Mouse (Mus musculus): ENCODE measurements around the gene Slc22a18. TPM values are rescaled to one million over a fixed set of nuclear protein-coding genes. Genes with fewer than 3 reads are reported as not detected.

The Slc22a18 gene
- polyA plus RNA-seq (2017; shearing (Covaris generic)), result 0.20 TPM

DNA sequence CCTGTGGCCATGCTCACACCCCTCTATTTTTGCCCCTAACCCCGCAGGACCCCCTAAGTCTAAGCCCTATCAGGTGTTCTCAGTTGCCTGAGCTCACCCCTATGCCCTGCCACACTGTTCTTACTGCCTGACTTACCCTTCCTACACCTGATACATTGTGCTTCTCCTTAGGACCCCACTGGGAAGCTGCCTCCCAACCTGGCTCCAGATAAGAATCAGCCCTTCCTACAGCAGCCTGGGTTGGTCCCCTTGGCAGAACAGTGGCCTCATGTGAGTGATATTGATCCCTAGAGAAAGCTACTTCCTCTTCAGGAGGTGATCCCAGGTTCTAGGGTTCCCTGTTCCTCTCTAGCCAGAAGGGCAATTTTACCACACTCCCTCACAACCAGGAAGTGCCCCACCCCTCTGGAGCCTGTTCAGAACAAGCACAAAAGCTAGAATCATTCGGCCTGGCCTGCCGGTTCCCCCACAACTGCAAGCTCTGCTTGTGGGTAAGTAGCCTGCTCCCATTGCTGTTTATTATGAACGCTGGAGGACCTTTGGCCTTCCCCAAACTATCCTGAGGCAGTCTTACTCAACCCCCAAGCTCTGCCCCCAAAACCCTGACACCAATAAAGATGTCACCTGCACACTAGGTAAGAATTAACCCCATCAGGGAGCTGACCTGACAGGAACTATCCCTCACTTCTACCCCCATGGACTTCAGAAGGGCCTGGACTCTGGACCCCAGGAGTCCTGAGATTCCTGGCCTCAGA is at the start of gene Slc22a18:
Gene Slc22a18, plus strand, starts transcription at position 390 of the 755 bp plus-strand sequence.

DNA sequence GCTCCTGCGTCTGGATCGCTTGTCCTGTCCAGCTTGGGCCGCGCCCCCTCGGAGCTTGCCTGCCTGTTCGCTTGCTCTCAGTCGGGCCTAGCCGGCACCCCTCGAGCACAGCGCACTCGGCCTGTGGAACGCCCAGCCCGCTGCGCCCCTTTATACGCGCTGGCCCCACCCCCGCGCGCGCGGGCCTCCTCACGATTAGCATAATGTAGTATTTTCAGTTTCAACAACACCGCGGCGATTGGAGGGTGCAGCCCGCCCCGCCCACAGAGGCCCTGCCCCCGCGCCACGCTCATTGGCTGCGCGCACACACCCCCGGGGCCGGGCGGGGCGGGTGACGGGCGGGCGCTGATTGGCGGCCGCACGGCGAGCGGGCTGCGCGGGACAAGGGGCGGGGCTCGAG is 12.7 kb upstream of the Slc22a18 start, which contains the start of gene Cdkn1c:
Gene Cdkn1c, minus strand, starts transcription at position 177 of the 400 bp plus-strand sequence.

DNA sequence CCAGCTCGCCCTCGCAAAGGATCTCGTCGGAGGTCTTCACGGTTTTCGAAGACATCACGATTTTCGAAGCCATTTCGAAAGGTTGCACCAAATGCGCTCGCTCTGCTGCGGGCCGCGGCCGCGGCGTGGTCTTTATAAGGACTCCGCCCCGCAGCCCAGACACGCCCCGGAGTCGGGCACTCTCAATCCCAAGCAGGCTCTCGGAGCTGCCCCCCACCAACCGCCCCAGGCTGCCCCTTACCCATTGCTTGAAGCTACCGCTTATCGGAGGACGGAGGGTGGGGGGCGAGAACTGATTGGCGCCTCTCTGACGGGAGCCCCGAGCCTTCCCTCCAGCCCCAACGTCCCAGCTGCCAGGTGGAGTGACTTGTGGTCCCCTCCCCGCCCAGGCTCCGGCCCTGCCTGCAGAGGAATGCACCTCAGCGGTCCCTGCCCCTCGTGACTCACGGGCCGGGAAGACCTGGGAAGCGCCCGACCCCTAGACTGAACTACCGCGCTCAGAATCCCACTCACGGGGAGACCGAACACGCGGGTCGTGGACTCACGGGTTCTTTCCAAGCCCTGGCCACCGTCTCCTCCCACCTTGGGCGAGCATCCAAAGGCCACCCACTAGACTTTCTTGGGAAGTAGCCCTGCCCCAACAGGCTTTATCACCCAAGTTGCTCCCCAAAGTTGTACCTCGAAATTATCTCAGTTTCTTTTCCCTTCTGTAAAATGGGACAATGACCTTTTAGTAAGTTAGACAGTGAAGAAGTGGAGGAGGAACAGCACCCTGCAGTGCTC is 29.1 kb downstream of the Slc22a18 start, which contains the start of gene Phlda2:
Gene Phlda2, minus strand, starts transcription at position 733 of the 783 bp plus-strand sequence.

Other genes starting within 250 kb of the Slc22a18 start
- 0.38 TPM for gene Cdkn1c, start 12.7 kb upstream of the Slc22a18 start, polyA plus RNA-seq (2017; shearing (Covaris generic))
- not detected for gene Phlda2, start 29.4 kb downstream of the Slc22a18 start, polyA plus RNA-seq (2017; shearing (Covaris generic))
- gene Nap1l4, start 75.4 kb downstream of the Slc22a18 start, polyA plus RNA-seq (2017; shearing (Covaris generic)), result 337 TPM
- gene Cars, start 126.4 kb downstream of the Slc22a18 start, polyA plus RNA-seq (2017; shearing (Covaris generic)), result 44.0 TPM
- gene Tnfrsf26, start 155.0 kb downstream of the Slc22a18 start, polyA plus RNA-seq (2017; shearing (Covaris generic)), result 37.5 TPM
- 40.0 TPM for gene Tnfrsf22, start 175.9 kb downstream of the Slc22a18 start, polyA plus RNA-seq (2017; shearing (Covaris generic))
- gene Tnfrsf23, start 212.1 kb downstream of the Slc22a18 start, polyA plus RNA-seq (2017; shearing (Covaris generic)), result 4.5 TPM

All from CD4-positive, CD25-positive, alpha-beta regulatory T cell, adult 9 weeks (primary cell).